Mouse (Mus musculus) erythroblast, embryonic 14.5 days (primary cell): ENCODE data around the gene Txlna.

Experiments
- GATA1 ChIP-seq: IDR thresholded peaks from 2 replicates; pipeline ENCODE4 v1.6.1; 2012; ENCODE audit warnings: low read length, inconsistent platforms, mixed read lengths
- TAL1 ChIP-seq: IDR thresholded peaks from 3 replicates; pipeline ENCODE4 v1.6.1; 2012; ENCODE audit warnings: low read length, inconsistent platforms, mixed read lengths

DNA sequence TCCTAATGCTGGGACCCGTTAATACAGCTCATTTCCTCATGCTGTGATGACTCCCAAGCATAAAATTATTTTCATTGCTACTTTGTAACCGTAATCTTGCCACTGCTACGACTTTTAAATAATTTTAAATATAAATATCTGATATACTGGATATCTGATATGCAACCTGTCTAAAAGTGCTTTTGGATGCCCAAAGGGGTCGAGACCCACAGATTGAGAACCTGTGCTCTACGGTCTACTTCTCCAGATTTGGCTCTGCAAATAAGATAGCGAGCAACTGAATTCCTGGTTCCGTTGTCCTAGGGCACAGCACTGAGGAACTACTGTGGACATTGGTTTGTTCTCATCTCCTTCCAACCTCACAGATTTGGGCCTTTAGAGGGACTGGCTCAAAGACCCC is 63.2 kb downstream of the Txlna start:
- TF ChIP-seq TAL1, result no peak
- no peak for TF ChIP-seq GATA1
